Mouse (Mus musculus) testis, postnatal 10 days (tissue): ENCODE measurements around the gene Cacna2d1.
A peak's percentile ranks its signal among the peaks of the same experiment; 100 is the strongest.

ENCODE experiments used
- DNase-seq: peaks from one replicate; pipeline ENCODE4 v3.0.0; 2021; ENCODE audit warnings: low spot score

Cacna2d1 gene

GRCm38 (mm10) chr5:15934376-15935233 is at the start of gene Cacna2d1:
TSS of gene Cacna2d1 (plus strand) at chr5:15934691.
- DNase-seq = peak; percentile 69

GRCm38 (mm10) chr5:15895098-15895497 is 39.4 kb upstream of the Cacna2d1 start:
- no peak for DNase-seq

DNA sequence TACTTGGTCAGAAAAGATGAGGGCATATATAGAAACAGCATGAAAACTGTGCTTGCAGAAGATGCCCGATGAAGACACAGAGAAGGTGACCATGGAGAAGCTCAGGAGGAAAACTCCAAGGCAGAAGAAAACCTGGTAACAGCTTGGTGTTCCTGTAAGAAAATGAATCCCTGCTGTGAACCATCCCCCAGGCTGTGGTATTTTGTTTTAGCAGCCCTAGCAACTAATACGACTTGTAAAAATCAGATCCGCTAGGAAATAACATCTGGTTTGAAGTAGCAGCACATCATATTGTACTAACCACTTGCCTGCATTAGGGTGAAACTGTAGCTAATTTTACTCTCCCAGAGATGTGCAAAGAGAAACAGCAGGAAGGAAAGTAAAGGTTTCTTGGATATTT is 37.8 kb upstream of the Cacna2d1 start:
- DNase-seq = no peak

DNA sequence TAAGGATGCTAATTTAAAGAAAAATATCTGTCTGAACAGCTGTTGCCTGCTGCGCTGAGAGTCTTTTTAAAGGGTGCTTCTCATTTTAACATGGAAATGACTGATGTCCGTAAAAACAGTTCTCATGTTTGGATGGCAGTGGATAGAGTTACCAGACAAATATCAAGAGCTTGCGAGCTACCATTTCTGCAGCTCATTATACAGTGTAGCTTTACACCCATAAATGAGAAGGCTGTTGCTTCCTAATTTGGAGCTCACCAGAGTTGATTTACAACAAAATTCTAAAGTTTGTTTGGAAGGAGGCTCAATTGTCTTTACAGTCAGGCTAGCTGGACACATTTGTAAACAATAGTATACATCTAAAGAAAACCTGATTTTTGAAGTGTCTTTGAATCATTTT is 28.0 kb upstream of the Cacna2d1 start:
- no peak for DNase-seq

DNA sequence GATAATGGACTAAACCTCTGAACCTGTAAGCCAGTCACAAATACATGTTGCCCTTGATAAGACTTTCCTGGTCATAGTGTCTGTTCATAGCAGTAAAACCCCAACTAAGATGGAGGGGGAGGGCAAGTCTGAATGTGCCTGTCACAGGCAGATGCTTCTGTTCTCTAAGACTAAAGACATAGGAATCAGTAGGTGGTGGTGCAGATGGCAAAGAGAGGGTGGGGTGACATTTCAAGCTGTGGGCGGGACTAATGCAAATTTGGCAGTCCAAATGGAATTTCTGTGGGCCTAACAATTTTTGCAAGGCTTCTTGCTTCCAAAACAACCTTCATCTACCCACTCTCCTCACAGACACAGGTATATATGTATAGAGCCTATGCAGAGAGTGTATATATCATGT is 19.6 kb upstream of the Cacna2d1 start:
- no peak for DNase-seq

DNA sequence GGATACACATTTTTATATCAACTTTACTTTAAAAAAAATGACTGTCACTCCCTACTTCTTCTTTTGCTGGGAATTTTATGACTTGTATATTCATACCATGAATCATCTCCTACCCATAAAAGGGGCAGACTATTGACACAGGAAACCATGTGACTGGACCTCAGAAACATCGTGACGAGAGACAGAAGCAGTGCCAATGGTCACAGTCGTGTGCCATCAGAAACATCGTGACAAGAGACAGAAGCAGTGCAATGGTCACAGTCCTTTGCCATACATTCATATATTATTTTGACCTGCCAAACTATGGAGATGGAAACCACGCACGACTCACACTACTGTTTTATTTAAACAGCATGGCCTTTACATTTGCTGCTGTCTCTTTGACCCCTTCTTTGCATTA is 6.0 kb upstream of the Cacna2d1 start:
- no peak for DNase-seq

DNA sequence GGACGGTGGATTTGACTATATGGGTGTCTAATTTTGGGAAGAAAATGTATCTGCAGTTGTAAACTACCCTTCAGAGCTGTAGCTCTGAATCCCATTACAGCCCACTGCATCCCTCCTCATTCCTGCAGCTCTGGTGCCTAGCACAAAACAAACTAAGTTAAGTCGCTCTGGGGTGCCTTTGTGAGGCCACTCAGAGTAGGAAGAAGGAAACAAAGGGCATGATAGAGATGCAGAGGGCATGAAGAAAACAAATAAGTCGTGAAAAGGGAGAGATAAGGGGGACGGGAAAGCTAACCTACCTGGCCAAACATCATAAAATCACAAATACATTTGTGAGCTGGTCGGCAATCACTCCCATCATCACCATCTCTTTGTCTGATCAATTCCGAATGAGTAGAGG is 1.5 kb upstream of the Cacna2d1 start:
- no peak for DNase-seq

GRCm38 (mm10) chr5:15933581-15934375 is 713 bp upstream of the Cacna2d1 start:
- DNase-seq = no peak

DNA sequence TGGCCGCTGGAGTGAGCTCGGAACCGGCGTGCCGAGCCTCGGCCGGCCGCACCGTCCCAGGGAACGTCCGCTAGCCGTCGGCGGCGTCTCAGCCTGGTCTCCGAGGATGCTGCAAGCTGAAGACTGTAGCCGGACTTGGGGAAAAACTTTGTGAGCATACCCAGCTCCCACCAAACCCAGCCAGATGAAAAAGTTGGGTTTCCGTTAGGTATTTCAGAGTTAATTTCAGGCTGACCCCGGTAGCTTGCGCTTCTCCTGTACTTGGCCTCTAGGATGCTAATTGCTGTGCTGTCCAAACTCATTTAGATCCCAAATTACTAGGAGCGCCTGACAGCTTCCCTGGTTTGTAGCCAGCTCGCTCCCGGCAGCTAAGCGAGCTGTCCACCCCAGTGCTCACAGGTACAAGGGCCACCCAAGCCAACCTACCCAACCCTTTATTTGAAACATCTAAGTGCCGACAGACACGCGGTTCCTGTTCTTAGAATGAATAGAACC is 790 bp downstream of the Cacna2d1 start:
- peak; percentile 39 for DNase-seq

- no peak for DNase-seq
Measured at GRCm38 (mm10) chr5:15935831-15936710, 1.6 kb downstream of the Cacna2d1 start.

DNA sequence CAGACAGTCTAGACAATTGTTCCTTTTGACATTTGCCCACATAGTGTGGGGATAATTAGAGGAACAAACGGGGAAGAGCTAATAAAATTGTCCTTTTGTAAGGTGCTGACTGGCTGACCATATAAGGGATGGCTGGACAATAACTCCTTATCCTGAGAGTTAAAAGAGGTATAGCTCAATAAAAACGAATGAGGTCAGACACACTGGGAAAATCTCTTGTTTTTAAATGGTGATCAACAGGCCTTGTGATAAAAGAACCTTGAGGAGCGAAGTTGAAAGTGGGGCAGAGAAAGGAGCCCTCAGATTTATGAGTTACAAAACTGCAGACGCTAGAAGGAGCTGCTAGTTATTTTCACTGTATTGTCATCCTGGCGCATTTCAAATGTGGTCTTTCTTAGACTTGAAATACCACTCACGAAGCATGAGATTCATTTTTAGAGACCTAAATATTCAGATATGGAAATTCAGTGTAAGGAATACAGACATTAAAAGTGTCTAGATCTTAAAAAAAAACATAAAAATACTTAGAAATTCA is 6.8 kb downstream of the Cacna2d1 start:
- DNase-seq = no peak

DNA sequence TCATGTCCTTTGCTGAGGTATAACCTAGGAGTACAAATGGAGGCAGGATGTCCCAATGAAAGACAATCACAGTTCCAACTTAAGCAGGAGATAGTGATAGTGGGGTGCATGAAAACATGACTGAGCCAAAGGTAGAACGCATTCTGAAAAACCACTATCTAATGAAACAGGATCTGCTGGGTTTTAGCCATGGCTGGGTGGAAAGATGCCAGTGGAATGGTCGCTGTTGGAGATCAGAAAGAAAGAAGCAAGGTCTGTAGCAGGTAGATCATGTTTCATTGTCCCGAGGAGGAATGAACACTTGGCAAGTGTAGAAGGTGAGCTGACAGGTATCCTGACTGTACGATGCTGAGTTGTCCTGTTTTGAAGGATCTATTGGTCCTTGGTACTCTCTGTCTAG is 7.6 kb downstream of the Cacna2d1 start:
- DNase-seq = no peak

DNA sequence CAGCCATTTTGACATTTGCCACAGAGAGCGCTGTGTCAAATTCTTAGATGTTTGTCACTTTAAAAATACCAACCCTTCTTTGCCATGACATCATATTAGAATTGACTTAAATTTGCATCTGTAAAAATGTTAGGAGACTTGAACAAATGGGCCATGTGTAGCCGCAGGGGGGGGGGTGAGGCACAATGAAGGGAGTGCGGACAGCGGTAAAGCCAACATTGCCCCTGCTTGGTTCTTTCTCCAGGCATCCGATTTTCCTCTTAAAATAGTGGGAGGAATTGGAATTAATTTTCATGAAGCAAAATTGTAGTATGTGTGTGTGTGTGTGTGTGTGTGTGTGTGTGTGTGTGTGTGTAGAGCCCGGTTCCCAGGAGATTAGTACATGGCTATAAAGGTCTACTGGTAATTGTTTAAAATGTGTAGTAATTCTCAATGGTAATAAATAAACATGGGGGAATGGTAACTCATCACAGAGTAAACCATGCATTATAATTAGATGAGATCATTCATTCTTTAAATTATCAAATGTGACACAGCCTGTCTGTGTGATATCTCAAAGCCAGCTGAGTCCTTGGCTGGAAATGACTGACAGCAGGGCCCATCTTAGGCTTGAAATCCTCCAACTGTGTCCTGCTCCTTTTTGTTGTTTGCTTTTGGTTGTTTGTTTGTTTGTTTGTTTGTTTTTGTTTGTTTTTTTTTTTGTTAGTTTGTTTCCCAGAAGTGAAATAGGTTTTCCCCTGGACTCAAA is 14.0 kb downstream of the Cacna2d1 start:
- no peak for DNase-seq

DNA sequence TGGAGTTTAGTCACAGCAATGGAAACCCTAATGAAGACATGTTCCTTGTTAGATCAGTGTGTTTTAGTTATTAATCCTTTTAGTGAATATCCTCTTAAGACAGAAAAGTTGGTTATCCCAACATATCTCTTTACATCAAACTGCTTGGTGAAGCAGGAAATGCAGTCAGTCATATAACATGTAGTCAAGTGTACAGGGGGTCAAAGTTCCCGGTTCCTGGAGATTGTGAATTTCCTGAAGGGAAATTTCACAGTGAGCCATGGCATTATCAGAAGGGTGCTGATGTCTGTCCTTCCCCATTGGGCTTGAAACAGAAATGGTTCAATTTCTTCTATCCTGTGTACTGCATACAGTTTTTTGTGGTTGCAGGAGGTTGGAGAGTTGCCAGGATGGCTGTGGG is 25.3 kb downstream of the Cacna2d1 start:
- no peak for DNase-seq

GRCm38 (mm10) chr5:15961866-15962265 is 27.4 kb downstream of the Cacna2d1 start:
- no peak for DNase-seq

GRCm38 (mm10) chr5:15966888-15967287 is 32.4 kb downstream of the Cacna2d1 start:
- DNase-seq = no peak

- no peak for DNase-seq
Measured at GRCm38 (mm10) chr5:15971821-15972220, 37.3 kb downstream of the Cacna2d1 start.

GRCm38 (mm10) chr5:15972351-15972750 is 37.9 kb downstream of the Cacna2d1 start:
- DNase-seq = no peak

- DNase-seq = no peak
Measured at GRCm38 (mm10) chr5:15974652-15975051, 40.2 kb downstream of the Cacna2d1 start.

DNA sequence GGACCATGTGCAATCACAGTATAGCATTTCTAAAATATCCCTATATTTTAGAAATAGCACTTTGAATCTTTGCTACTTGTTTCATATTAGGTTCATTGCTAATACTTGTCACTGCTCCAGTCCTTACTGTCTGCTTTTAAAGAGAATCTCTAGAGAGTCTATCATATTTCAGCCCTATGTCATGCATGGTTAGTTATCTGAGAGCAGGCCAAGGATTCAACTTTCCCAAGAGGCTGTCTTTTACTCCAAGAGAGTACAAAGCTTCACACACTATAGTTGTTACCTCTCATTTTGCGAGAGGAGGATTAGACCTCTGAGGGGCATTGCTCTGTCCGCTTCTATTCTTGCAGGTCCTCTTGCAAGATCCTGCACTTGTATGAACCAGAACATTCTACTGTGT is 44.7 kb downstream of the Cacna2d1 start:
- DNase-seq = no peak

DNA sequence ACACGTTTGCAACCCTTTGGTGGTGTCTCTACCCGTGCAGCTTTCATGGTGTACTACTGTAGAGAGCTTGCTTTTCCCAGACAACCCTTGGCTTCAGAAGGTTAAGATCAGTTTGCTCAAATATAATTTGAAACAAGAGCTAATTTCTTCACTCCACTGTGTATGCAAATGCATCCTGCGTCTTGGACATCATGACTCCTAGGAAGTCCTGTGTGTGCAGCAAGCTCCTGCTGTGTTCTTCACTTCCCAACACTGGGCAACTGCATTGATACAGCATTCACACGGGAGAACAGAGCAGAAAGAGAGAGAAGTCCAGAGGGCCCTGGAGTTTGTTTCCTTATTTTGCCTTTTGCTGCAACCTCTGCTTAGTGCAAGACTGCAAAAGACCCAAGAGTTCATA is 48.1 kb downstream of the Cacna2d1 start:
- DNase-seq = no peak
